Mouse (Mus musculus): ENCODE measurements around the gene Dbx1.

The Dbx1 gene

DNA sequence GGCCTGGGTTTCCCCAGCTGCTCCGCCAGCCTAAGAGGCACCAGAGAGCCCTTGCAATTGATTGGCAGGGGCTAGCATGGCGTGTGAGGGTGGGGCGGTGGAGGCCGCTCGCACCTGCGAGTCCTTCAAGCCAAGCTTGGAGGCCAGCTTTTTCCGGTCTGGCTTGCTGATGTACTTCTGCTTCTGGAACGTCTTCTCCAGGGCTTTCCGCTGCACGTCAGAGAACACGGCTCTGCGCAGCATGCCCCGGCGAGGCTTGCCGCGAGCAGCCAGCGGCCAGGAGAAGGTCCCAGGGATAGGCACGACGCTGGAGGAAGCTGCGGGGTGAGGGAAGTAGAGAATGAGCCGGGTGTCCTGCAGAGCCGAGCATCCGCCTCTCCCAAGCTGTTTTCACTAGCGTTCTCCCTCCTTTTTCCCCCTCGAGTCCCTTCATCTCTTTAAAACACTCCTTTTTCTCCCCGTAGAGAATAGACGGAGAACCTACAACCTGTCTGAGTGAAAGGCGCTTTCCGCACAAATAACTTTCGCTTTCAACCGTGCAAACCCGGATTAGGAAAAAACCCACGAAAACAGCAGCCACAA is 3.2 kb downstream of the Dbx1 start:
- peak; percentile 38 for DNase-seq (ENCODE audit: low read depth, low spot score)

GRCm38 (mm10) chr7:49632391-49632790 is 4.3 kb downstream of the Dbx1 start:
- no peak for DNase-seq (ENCODE audit: low read depth, low spot score)

DNA sequence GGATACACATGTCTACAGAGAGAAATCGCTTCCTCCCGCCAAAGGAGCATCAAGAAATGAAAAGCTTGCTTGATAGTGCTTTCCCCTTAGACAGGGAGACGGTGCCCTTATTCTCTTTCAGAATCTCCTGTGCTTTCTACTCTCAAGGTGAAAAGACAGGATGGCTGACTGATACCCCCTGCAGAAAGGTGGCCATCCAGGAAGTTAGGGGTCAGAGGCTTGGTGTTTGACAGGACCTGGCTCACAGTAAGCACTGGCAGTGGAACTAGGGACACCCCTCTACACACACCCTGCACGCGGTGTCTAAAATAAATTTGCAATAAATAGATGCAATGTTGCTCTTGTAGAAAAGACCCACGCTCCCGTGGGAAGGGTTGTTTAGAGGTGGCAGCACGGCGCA is 4.8 kb downstream of the Dbx1 start:
- DNase-seq (ENCODE audit: low read depth, low spot score) = no peak

- peak; percentile 51 for DNase-seq (ENCODE audit: low read depth, low spot score)
Observed at GRCm38 (mm10) chr7:49620160-49620559, 16.5 kb downstream of the Dbx1 start.

GRCm38 (mm10) chr7:49617087-49617486 is 19.6 kb downstream of the Dbx1 start:
- no peak for DNase-seq (ENCODE audit: low read depth, low spot score)

DNA sequence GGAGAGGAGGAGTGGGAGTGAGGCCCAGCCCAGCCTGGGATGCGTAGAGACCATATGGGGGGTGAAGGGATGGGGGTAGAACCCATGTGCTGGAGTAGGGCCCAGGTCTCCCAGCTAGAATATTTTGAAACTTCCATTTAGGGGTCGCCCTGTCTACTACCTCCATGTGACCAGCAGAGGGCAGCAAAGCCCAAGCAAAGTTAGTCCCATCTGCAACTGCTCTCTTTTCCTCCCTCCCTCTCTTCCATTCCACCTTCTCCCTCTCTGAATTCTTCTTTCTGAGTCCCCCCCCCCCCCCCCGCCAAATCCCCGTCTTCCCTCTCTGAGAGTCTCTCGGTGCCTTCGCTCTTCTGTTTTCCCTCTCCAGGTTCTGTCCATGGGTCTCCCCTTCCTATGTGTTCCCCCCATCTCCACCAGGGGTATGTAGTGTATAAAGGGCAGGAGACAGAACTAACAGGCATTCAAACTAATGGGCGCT is 20.4 kb downstream of the Dbx1 start:
- DNase-seq (ENCODE audit: low read depth, low spot score) = peak; percentile 67

- peak; percentile 53 for DNase-seq (ENCODE audit: low read depth, low spot score)
Observed at GRCm38 (mm10) chr7:49604965-49605795, 31.5 kb downstream of the Dbx1 start.

DNA sequence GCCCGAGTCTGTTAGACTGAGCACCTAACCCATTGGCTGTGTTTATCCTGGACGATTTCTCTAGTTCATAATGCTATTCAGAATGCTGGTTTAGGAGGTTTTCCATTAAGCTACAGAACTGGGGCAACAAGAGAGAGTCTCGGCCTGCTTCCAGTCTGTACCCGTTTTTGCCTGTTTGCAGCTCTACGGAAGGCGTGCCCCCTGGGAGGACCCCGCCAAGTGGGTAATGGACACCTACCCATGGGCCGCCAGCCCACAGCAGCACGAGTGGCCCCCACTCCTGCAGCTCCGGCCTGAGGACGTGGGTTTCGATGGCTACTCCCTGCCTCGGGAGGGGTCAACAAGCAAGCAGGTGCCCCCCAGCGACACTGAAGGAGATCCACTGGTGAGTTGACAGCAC is 32.4 kb downstream of the Dbx1 start:
- DNase-seq (ENCODE audit: low read depth, low spot score) = no peak

DNA sequence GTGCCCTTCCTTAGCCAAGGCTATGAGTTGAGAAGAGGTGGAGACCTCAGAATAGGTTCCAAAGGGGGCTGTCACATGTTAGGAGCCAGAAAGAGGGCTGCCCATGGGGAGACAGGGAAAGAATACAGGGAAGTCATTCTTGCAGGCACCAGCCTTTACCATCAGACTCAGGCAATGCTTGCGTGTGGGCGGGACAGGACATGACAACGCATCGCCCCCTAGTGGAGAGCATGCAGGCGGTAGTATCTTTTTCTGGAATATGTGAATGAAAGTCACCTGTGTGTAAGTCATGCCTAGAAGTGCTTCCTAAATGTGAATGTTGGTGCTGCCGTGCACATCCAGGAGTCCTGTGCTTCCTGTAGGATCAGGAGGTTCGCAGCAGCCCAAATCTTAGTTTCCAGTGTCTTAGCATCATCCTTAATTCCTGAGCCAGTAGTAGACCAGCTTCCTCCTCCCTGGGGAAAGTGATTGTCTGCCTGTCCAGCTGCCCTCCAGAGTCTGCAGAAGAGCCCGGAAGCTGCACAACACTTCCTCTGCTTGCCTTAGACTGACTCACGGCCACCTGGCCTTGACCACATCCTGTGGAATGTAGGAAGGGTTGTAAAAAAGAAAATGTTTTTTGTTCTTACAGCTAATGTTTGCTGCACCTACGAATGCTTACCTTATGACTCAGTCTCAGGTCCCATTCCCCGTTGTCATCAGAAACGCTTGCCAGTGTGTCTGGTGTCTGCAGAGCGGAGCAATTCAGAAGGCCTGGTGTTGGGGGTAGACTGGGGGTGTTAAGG is 35.3 kb downstream of the Dbx1 start:
- peak; percentile 78 for DNase-seq (ENCODE audit: low read depth, low spot score)

DNA sequence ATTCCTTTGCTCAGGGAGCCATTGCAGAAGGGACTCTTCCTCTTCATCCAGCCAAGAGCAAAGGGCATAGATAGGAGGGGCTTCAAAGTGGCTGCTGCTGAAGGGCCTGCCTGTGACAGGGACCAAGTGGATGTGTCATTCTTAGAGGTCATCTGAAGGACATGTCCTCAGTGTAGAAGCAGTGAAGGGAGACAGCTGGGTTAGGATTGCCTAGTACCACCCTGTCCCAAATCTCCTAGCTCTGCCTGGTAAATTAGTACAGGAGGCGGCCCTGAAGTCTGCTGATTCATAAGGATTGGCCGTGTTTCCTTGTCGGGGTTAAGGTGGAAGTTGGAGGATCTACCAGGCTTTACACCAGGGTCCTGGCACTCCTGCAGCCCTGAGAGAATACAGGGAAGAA is 36.7 kb downstream of the Dbx1 start:
- no peak for DNase-seq (ENCODE audit: low read depth, low spot score)

- no peak for DNase-seq (ENCODE audit: low read depth, low spot score)
Observed at GRCm38 (mm10) chr7:49598225-49598624, 38.4 kb downstream of the Dbx1 start.

GRCm38 (mm10) chr7:49597776-49598175 is 38.9 kb downstream of the Dbx1 start:
- no peak for DNase-seq (ENCODE audit: low read depth, low spot score)

DNA sequence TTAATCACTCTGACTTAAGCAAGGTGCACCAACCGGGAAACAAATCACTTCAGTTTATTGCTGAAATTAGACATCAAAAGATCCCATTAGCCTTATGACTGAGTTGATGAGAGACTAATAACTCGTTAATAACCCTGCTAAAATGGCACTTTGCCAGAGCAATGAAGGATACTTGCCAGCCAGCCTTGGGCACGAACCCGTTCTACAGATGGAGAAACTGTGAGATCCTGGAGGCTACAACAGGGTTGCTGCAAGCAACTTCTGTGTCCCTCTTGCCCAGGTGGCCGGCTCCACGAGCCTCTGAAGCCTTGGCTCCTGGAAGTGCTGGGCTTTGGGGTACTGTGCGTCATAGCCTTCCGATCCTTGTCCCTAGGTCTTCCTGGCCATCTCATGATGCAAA is 47.0 kb downstream of the Dbx1 start:
- DNase-seq (ENCODE audit: low read depth, low spot score) = no peak

DNA sequence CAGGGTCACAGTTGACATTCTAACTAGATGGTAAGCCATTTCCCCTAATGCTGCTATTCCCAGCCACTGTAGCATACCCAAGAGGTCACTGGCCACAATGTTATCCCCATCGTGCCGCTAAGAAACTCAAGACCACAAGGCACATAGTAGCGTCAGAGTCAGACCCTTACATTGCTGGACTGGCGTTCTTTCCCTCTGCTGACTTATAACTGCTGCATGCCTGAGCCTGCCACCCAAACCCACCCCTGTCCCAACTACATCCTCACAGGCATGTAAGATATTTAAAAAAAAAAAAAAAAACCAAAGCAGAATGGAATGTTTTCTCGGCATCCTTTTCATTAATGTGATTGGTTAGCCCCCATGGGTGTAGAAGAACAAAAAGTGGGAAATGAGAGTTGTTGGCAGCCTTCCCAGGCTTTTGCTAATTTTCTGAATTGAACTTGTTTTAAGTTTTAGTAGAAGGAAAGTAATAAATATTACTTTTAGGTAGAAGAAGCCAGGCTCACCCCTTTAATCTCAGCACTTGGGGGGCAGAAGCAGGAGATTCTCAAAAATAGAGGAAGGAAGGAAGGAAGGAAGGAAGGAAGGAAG is 50.0 kb downstream of the Dbx1 start:
- DNase-seq (ENCODE audit: low read depth, low spot score) = no peak

GRCm38 (mm10) chr7:49583176-49583575 is 53.5 kb downstream of the Dbx1 start:
- DNase-seq (ENCODE audit: low read depth, low spot score) = no peak

DNA sequence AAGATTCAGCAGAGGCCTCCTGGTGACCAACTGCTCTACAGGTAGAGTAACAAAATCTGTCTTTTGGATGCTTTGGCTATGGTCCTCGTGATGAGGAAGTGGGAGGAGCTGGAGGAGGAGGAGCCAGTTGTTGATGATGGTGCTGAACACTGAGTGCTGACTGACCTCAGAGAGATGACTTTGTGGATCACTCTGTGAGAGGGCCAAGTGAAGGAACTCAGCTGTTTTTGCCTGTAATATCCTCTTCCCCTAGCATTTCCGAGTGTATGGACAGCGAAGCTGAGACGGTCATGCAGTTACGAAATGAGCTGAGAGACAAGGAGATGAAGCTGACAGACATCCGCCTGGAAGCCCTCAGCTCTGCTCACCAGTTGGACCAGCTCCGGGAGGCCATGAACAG is 54.1 kb downstream of the Dbx1 start:
- DNase-seq (ENCODE audit: low read depth, low spot score) = no peak

DNA sequence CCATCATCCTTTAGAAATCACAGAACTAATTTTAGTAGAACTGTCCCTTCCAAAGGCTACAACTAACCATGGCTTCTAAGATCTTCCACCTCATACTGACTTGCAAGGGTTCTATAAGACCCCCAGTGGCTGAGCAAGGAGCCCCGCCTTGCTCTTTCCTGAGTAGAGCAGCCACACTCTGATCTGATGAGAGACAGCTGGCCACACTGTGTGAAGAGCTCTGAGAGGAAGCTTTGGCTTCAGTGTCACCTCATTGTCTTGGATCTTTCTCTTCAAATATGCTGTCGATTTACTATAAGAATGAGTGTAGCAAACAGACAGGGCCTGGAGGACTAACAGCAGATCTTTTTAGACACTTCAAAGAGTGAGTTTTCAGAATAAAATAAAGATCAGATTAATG is 54.7 kb downstream of the Dbx1 start:
- DNase-seq (ENCODE audit: low read depth, low spot score) = no peak

Data from R1 (cell line).